Mouse (Mus musculus): Measurements from ENCODE around the gene Pts. TPM values are rescaled to one million over a fixed set of nuclear protein-coding genes. Genes with fewer than 3 reads are reported as not detected.

The Pts gene
- polyA plus RNA-seq, 1 experiment: 59.7 TPM

DNA sequence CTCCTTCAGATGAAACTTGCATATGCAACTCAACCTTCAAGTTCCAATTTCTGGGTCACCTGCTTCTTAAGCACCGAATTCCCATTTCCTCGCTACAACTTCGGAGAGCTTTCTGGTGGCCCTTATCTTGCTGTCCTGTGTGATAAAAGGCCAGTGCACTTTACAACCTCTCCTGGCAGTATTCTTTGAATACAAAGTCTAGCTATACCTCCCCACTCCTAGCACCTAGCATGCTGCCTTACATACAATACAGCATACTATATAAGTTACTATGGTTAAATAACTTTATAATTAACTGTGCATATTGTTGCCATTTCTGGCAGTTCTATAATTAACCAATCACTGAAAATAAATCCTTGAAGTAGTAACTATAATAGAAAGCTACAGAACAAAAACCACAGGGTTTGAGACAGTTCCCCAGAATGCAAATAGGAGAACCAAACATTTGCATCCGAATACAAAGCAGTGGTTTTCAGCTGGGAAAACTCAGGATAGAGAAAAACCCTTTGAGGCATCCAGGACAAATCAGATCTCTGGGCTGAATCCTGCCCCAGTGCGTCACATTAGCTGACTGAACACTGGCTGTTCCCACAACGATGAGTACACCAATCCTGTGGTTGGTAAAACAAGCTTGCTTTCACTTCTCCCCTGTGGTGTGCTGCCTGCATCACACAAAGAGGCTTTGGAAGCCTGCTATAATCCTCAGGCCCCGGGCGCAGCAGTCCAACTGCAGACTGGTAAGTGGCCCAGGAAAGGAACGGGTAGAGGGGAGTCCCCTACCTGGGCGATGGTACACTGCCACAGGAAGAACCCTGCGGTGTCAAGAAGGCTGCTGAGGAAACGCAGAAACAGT lies 25.9 kb upstream of the Pts start, which contains the start of gene Il18:
Gene Il18, plus strand, starts transcription at position 587 of the 853 bp plus-strand sequence.
- Histone ChIP-seq H3K4me1 (ENCODE audit: control insufficient read depth, insufficient read depth, low read length) (peaks cover 3% of the 10 kb centered on the region; the same call in 1 of the 2 replicates), H3K27ac (ENCODE audit: insufficient read depth, low read length) (peak within 1 kb of the TSS; percentile 94), H3K4me3 (ENCODE audit: insufficient read depth, low read length) (peak within 1 kb of the TSS; percentile 45)
- no peak; the same call in 1 of the 2 replicates for TF ChIP-seq POLR2A (IDR thresholded peaks at IDR 0.05; ENCODE audit: extremely low read depth, insufficient read depth, low read length)
- no peak for TF ChIP-seq CTCF (IDR thresholded peaks at IDR 0.05; ENCODE audit: extremely low read depth, insufficient read depth, low read length)

DNA sequence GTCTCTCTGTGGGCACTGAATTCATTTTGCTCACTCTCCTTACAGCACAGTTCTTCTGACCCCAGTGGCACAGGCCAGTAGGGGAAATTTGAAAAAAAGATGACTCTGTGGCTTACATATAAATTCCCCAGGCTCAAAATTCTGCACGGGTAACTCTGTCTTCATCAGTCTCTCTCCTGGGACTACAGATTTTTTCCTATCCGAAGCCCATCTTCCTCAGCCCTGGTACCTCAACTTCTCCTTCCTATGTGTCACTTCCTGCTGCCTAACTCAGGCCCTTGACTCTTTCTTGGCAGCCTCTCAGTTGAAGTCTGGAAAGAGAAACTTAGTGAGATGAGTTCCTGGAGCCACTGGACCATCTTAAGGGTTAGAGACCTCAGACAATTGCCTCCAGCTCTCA lies 25.0 kb upstream of the Pts start:
- Histone ChIP-seq H3K27ac (ENCODE audit: insufficient read depth, low read length) (peak overlapping the region; percentile 30; the same call in 1 of the 2 replicates), H3K4me3 (ENCODE audit: insufficient read depth, low read length) (no peak overlapping the region), H3K4me1 (ENCODE audit: control insufficient read depth, insufficient read depth, low read length) (peaks cover 3% of the 10 kb centered on the region; the same call in 1 of the 2 replicates)
- TF ChIP-seq POLR2A (IDR thresholded peaks at IDR 0.05; ENCODE audit: extremely low read depth, insufficient read depth, low read length) (no peak), CTCF (IDR thresholded peaks at IDR 0.05; ENCODE audit: extremely low read depth, insufficient read depth, low read length) (no peak)

DNA sequence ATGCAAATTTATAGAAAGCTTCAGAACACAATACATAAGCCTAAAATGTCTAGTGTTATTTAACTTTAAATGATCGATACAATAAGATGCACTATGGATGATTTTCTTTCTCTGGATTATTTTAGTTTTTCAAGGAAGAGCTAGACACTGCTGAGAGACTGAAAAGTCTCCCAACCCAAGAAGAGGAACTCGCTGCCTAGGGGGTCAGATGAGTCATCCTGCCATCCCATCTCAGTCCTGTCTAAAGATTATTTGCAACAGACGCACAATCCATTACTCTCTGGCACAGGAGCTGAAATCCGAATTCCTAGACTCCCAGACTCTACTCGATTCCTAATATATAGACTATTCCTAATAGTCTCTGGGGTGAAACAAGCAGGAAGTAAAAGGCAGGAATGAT lies 23.7 kb upstream of the Pts start:
- Histone ChIP-seq H3K4me3 (ENCODE audit: insufficient read depth, low read length) (no peak overlapping the region), H3K4me1 (ENCODE audit: control insufficient read depth, insufficient read depth, low read length) (peaks cover 3% of the 10 kb centered on the region; the same call in 1 of the 2 replicates), H3K27ac (ENCODE audit: insufficient read depth, low read length) (no peak overlapping the region)
- TF ChIP-seq POLR2A (IDR thresholded peaks at IDR 0.05; ENCODE audit: extremely low read depth, insufficient read depth, low read length) (no peak), CTCF (IDR thresholded peaks at IDR 0.05; ENCODE audit: extremely low read depth, insufficient read depth, low read length) (no peak)

DNA sequence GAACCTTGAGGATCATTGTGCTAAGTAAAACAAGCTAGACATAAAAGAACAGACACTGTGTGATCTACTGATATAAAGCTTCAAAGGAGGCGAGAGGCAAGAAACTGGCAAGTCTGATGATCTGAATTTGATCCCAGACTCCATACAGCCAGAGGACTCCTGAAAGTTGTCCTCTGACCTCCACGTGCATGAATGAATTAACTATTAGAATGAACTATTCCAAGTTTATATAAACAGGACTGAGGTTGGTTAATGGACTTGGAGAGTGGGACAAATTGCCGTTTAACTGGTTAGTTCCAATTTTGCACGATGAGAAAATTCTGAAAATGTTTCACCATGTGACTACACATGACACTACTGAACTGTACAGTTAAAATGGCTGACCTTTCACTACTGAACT lies 20.4 kb upstream of the Pts start:
- TF ChIP-seq POLR2A (IDR thresholded peaks at IDR 0.05; ENCODE audit: extremely low read depth, insufficient read depth, low read length): no peak
- no peak for TF ChIP-seq CTCF (IDR thresholded peaks at IDR 0.05; ENCODE audit: extremely low read depth, insufficient read depth, low read length)
- Histone ChIP-seq H3K4me1 (ENCODE audit: control insufficient read depth, insufficient read depth, low read length) (peaks cover under 1% of the 10 kb centered on the region; the same call in 1 of the 2 replicates), H3K4me3 (ENCODE audit: insufficient read depth, low read length) (no peak overlapping the region), H3K27ac (ENCODE audit: insufficient read depth, low read length) (no peak overlapping the region)

DNA sequence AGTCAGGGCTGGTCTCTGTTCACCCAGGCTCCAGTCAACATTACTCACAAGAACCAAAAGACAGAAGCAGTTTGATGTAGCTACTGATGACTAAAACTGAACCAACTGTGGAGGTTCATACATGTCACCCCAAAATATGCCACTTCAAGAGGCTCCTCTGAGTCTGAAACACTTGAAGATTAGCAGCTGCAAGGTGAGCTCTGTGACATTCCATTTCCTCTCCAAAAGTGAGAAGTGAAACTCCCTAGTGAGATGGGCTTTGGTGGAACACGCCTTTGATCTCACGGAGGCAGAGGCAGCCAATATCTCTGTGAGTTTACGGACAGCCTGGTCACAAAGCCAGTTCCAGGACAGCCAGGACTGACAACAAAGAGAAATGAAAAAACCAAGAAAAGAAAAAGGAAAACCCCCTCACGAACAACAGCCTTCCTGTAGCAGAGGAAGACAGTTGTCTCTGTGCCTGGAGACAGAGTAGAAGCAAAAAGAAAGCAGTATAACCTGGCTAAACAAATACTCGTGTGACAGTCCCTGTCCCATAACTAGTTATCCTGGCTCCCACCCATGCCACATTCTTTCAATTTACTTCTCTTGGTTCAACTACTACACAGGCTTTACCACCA lies 19.4 kb upstream of the Pts start:
- Histone ChIP-seq H3K4me1 (ENCODE audit: control insufficient read depth, insufficient read depth, low read length) (no peaks in the 10 kb centered on the region), H3K27ac (ENCODE audit: insufficient read depth, low read length) (no peak overlapping the region), H3K4me3 (ENCODE audit: insufficient read depth, low read length) (no peak overlapping the region)
- no peak for TF ChIP-seq CTCF (IDR thresholded peaks at IDR 0.05; ENCODE audit: extremely low read depth, insufficient read depth, low read length)
- no peak for TF ChIP-seq POLR2A (IDR thresholded peaks at IDR 0.05; ENCODE audit: extremely low read depth, insufficient read depth, low read length)

DNA sequence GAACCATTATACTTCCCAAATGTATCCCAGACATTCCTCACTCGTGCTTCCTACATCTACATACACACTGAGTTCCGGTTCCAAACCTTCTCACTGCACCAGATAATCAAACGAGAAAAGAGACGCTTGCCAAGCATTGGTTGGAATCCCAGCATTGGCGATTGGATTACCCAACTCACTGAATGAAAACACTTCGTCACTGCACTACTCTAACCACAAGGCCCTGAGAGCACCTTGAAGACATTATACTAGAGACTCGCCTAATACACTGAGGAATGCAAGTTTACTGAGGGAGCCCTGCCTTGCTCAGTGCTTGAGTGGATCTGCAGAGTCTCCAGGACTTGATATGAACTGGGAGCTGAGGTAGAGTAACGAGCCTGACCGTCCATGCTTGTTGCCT lies 13.9 kb upstream of the Pts start:
- Histone ChIP-seq H3K27ac (ENCODE audit: insufficient read depth, low read length) (no peak overlapping the region), H3K4me1 (ENCODE audit: control insufficient read depth, insufficient read depth, low read length) (no peaks in the 10 kb centered on the region; the same call in 1 of the 2 replicates), H3K4me3 (ENCODE audit: insufficient read depth, low read length) (no peak overlapping the region)
- TF ChIP-seq CTCF (IDR thresholded peaks at IDR 0.05; ENCODE audit: extremely low read depth, insufficient read depth, low read length) (no peak), POLR2A (IDR thresholded peaks at IDR 0.05; ENCODE audit: extremely low read depth, insufficient read depth, low read length) (no peak)

DNA sequence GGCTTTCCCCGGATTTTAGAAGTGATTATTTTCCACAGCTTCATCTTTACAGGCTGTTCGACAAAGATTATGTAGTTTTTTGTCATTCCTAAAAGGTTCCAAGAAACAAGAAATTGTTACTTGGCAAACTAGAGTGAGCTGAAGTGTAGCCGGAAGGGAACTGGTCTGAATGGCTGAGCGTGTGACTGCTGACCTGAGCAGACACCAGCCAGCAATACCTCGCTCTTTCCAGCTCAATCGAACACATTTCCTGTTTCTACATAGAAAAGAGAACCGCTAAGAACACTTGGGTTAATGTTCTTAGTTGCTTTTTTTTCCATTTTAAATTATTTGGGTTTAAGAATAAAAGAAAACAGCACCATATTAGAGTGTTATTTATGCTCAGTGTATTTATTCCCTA lies 11.6 kb upstream of the Pts start:
- Histone ChIP-seq H3K4me1 (ENCODE audit: control insufficient read depth, insufficient read depth, low read length) (no peaks in the 10 kb centered on the region; the same call in 1 of the 2 replicates), H3K4me3 (ENCODE audit: insufficient read depth, low read length) (no peak overlapping the region), H3K27ac (ENCODE audit: insufficient read depth, low read length) (0 out of 2 replicates have a peak overlapping the region, but pooled peaks have one; percentile 25)
- TF ChIP-seq POLR2A (IDR thresholded peaks at IDR 0.05; ENCODE audit: extremely low read depth, insufficient read depth, low read length) (no peak), CTCF (IDR thresholded peaks at IDR 0.05; ENCODE audit: extremely low read depth, insufficient read depth, low read length) (no peak)

DNA sequence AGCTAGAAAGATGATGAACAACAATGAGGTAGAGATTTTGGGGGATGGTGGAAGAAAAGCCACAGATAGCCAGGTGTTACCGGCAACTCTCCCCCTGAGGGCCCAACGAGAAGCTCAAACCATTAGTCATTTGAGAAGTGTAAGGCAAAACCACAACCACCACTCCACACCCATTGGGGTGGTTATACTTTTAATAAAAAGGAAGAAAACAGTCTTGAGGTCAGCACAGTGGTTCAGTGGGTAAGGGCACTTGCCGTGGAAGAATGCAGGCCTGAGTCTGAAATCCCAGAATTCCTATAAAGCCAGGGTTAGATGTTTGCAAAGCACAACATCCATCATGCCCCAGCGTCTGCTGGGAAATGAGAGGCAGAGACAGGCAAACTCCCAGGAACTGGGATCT lies 8.8 kb upstream of the Pts start:
- H3K4me3 ChIP-seq (ENCODE audit: insufficient read depth, low read length): no peak overlapping the region
- H3K4me1 ChIP-seq (ENCODE audit: control insufficient read depth, insufficient read depth, low read length): no peaks in the 10 kb centered on the region; the same call in 1 of the 2 replicates
- TF ChIP-seq CTCF (IDR thresholded peaks at IDR 0.05; ENCODE audit: extremely low read depth, insufficient read depth, low read length) (no peak), POLR2A (IDR thresholded peaks at IDR 0.05; ENCODE audit: extremely low read depth, insufficient read depth, low read length) (no peak)
- H3K27ac ChIP-seq (ENCODE audit: insufficient read depth, low read length): no peak overlapping the region

DNA sequence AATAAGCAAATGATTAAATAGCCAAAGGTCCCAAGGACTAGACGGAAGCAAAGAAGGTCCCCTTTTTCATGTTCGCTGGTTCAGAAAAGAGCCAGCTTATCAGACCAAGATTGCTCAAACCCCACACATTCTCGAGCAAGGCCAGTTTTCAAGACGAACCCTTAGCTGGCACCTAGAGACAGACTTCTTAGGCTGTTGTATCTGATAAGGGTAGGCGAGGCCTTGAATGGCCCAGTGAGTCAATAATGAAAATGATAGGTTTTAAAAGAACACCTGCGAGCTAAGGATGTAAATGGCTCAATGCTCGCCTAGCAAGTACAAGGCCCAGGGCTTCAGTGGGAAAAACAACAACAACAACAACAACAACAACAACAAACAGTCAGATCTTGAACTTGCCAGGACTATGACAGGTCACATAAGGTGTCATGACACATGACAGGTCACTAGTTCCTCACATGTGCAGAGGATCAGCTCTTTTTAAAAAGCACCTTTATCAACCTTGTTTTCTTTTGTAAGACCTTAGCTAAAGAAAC lies 8.1 kb upstream of the Pts start:
- no peak overlapping the region for H3K27ac ChIP-seq (ENCODE audit: insufficient read depth, low read length)
- no peak overlapping the region for H3K4me3 ChIP-seq (ENCODE audit: insufficient read depth, low read length)
- TF ChIP-seq CTCF (IDR thresholded peaks at IDR 0.05; ENCODE audit: extremely low read depth, insufficient read depth, low read length) (no peak), POLR2A (IDR thresholded peaks at IDR 0.05; ENCODE audit: extremely low read depth, insufficient read depth, low read length) (no peak)
- H3K4me1 ChIP-seq (ENCODE audit: control insufficient read depth, insufficient read depth, low read length): no peaks in the 10 kb centered on the region; the same call in 1 of the 2 replicates
